Mouse (Mus musculus) cerebral cortex, adult 2 months (tissue): ENCODE results near the gene Iqce.

Experiments used
- WGBS: fragments of 180-500 bp; shearing (Covaris S2); methylation state at CpG from one replicate; pipeline ENCODE4 v1.1.7; 2018; 5-methylcytosine and 5-hydroxymethylcytosine counted together

Iqce gene

GRCm38 (mm10) chr5:140638484-140638883 is 63.7 kb downstream of the Iqce start:
- 84% methylated on average over 6 of the region's 6 CpGs for WGBS

GRCm38 (mm10) chr5:140637989-140638388 is 64.2 kb downstream of the Iqce start:
- WGBS: 72% methylated on average over 3 of the region's 3 CpGs

- WGBS: 56% methylated on average over 6 of the region's 6 CpGs
Measured at GRCm38 (mm10) chr5:140637058-140637410, 65.1 kb downstream of the Iqce start.

- 70% methylated on average over 7 of the region's 7 CpGs for WGBS
Measured at GRCm38 (mm10) chr5:140636316-140637057, 65.7 kb downstream of the Iqce start.

- 70% methylated on average over 26 of the region's 26 CpGs for WGBS
Measured at GRCm38 (mm10) chr5:140634798-140635722, 67.1 kb downstream of the Iqce start.

- WGBS: 52% methylated on average over 7 of the region's 7 CpGs
Measured at GRCm38 (mm10) chr5:140633432-140633831, 68.7 kb downstream of the Iqce start.

GRCm38 (mm10) chr5:140628995-140629394 is 73.2 kb downstream of the Iqce start:
- WGBS: 94% methylated on average over 9 of the region's 9 CpGs

- 90% methylated on average over 5 of the region's 5 CpGs for WGBS
Measured at GRCm38 (mm10) chr5:140627580-140627979, 74.6 kb downstream of the Iqce start.

GRCm38 (mm10) chr5:140624961-140625360 is 77.2 kb downstream of the Iqce start:
- WGBS: 90% methylated on average over 13 of the region's 13 CpGs

GRCm38 (mm10) chr5:140624238-140624637 is 77.9 kb downstream of the Iqce start:
- 86% methylated on average over 5 of the region's 5 CpGs for WGBS

GRCm38 (mm10) chr5:140623791-140624190 is 78.4 kb downstream of the Iqce start:
- 67% methylated on average over 4 of the region's 4 CpGs for WGBS

- WGBS: 90% methylated on average over 23 of the region's 23 CpGs
Measured at GRCm38 (mm10) chr5:140622978-140623670, 79.1 kb downstream of the Iqce start.

GRCm38 (mm10) chr5:140621517-140621916 is 80.7 kb downstream of the Iqce start:
- WGBS: 61% methylated on average over 10 of the region's 10 CpGs

GRCm38 (mm10) chr5:140621092-140621491 is 81.1 kb downstream of the Iqce start:
- WGBS: 62% methylated on average over 9 of the region's 9 CpGs

- 35% methylated on average over 7 of the region's 7 CpGs for WGBS
Measured at GRCm38 (mm10) chr5:140619895-140620736, 82.1 kb downstream of the Iqce start.

GRCm38 (mm10) chr5:140619151-140619771 is 82.9 kb downstream of the Iqce start:
- 10% methylated on average over 6 of the region's 6 CpGs for WGBS

- 58% methylated on average over 5 of the region's 5 CpGs for WGBS
Measured at GRCm38 (mm10) chr5:140617714-140618113, 84.5 kb downstream of the Iqce start.

GRCm38 (mm10) chr5:140616691-140617090 is 85.5 kb downstream of the Iqce start:
- WGBS: 75% methylated on average over 9 of the region's 9 CpGs

GRCm38 (mm10) chr5:140616110-140616503 is 86.1 kb downstream of the Iqce start:
- WGBS: 85% methylated on average over 6 of the region's 6 CpGs

GRCm38 (mm10) chr5:140615321-140616109 is 86.7 kb downstream of the Iqce start:
- 61% methylated on average over 10 of the region's 10 CpGs for WGBS
